Mouse (Mus musculus) small intestine, adult 2 months (tissue): Measurements from ENCODE around the gene Olfr92.

Experiments
- CTCF ChIP-seq: fragments of 200-500 bp; IDR thresholded peaks from 2 replicates; pipeline ENCODE4 v1.5.1; 2012; ENCODE audit warnings: low read depth, mild to moderate bottlenecking, control low read depth, inconsistent platforms, low read length, moderate library complexity, mixed read lengths; ENCODE audit not compliant: insufficient replicate concordance, insufficient read length; ENCODE audit errors: extremely low read depth
- POLR2A ChIP-seq: fragments of 200-500 bp; IDR thresholded peaks from 2 replicates; pipeline ENCODE4 v1.6.1; 2012; ENCODE audit warnings: low read depth, mild to moderate bottlenecking, control low read depth, inconsistent platforms, low read length, moderate library complexity

- no peak for TF ChIP-seq CTCF
- no peak for TF ChIP-seq POLR2A
Observed at GRCm38 (mm10) chr17:37067861-37068260, 52.0 kb downstream of the Olfr92 start.
